Mouse (Mus musculus) limb, embryonic 11.5 days (tissue): ENCODE data around the gene Trove2. TPM values are rescaled to one million over a fixed set of nuclear protein-coding genes. Genes with fewer than 3 reads are reported as not detected.

ENCODE experiments used
- ATAC-seq: fragments of 200-750 bp; cut with Nextera tagmentation; 2 replicates; pipeline ENCODE4 v1.8.0; 2017; ENCODE audit warnings: low read depth; ENCODE audit not compliant: insufficient number of reproducible peaks, low FRiP score, low TSS enrichment
- DNase-seq: peaks from one replicate; pipeline ENCODE4 v3.0.0-alpha.2; 2015; ENCODE audit warnings: low spot score
- H3K27ac ChIP-seq: fragments of 300-500 bp; sonication (generic); replicated peaks from 2 replicates; pipeline ENCODE4 v1.5.1; 2014; ENCODE audit warnings: low read depth, mild to moderate bottlenecking, low read length
- H3K27me3 ChIP-seq: fragments of 300-500 bp; sonication (generic); 2 replicates; pipeline ENCODE4 v1.6.1; 2014; ENCODE audit warnings: mild to moderate bottlenecking, low read length, mixed read lengths; ENCODE audit not compliant: control insufficient read depth, insufficient read depth
- H3K36me3 ChIP-seq: fragments of 300-500 bp; sonication (generic); 2 replicates; pipeline ENCODE4 v1.6.1; 2014; ENCODE audit warnings: mild to moderate bottlenecking, low read length, moderate library complexity, mixed read lengths; ENCODE audit not compliant: control insufficient read depth, insufficient read depth
- H3K4me1 ChIP-seq: fragments of 300-500 bp; sonication (generic); 2 replicates; pipeline ENCODE4 v1.6.1; 2014; ENCODE audit warnings: low read length, mixed read lengths; ENCODE audit not compliant: control insufficient read depth, insufficient read depth
- H3K4me2 ChIP-seq: fragments of 300-500 bp; sonication (generic); 2 replicates; pipeline ENCODE4 v1.6.1; 2014; ENCODE audit warnings: low read depth, mild to moderate bottlenecking, moderate library complexity; ENCODE audit not compliant: severe bottlenecking
- H3K4me3 ChIP-seq: fragments of 300-500 bp; sonication (generic); 2 replicates; pipeline ENCODE4 v1.5.1; 2014; ENCODE audit warnings: low read depth, low read length
- H3K9ac ChIP-seq: fragments of 300-500 bp; sonication (generic); 2 replicates; pipeline ENCODE4 v1.6.1; 2014; ENCODE audit warnings: mild to moderate bottlenecking, low read length
- H3K9me3 ChIP-seq: fragments of 300-500 bp; sonication (generic); 2 replicates; pipeline ENCODE4 v1.6.1; 2016; ENCODE audit warnings: low read length; ENCODE audit not compliant: control insufficient read depth
- WGBS: fragments of 180-500 bp; shearing (Covaris S2); extraction: QIAGEN DNeasy Blood & Tissue Kit; methylation state at CpG from one replicate; pipeline ENCODE4 v1.1.7; 2014; 5-methylcytosine and 5-hydroxymethylcytosine counted together
- polyA plus RNA-seq: library from polyadenylated mRNA; unstranded; fragments of >200 nt; fragmentation: Nextera tagmentation; extraction: Ambion mirVana; gene quantifications from 2 replicates; pipeline ENCODE4 v1.2.1, GENCODE M21; 2014

The Trove2 gene
- polyA plus RNA-seq, 1 experiment from 2014 or later, result 22.3 TPM

DNA sequence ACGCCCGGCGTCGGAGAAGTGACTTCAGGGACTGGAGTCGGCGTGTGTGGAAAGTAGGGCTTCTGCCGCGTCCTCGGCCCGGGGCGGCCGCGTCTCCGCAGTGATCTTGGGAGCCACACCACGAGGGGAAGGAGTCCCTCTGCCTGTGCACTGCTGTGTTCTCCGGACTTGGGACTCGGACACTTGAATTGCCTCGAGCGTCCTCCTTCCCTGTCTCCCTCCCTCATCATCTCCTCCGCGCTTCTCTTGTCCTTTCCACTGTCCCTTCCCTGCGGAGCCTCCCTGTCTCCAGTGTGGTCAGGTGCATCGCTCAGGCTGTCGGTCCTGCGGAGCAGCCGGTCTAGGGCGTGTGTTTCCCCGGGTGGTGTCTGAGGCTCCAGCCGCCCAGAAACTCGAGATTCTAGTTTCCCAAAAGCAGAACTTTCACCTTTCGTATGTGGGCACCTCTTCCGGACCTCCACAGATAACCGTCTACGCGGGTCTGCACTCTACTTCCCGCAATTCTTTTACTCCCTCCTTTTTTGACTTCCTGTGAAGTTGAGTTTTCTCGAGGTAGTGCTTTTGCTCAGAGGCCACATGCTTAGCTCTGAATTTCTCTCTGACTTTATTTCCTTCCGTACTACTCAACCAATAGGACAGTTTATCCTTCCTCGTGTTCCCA is 820 bp upstream of the Trove2 start:
- DNase-seq, result peak; percentile 60
- ATAC-seq, result peak; percentile 55

DNA sequence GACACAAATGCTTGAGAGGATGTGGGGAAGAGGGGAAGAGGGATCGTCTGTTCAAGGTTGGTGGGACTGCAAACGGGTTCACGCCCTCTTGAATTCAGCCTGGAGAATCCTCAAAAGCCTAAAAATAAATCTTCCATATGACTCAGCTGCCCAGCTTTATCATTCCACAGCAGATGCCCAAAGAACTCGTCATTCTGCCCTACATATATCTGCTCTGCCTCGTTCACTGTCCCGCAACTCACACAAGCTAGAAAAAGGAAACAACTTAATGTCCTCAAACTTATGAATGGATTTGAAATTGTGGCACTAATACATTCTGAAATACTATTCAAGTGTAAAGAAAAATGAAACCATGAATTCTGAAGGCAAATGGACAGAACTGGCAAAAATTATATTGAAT is 3.0 kb downstream of the Trove2 start:
- no peaks in the 10 kb centered on the region; the same call in 1 of the 2 replicates for H3K4me1 ChIP-seq
- no peak for DNase-seq
- H3K27me3 ChIP-seq, result no peaks in the 10 kb centered on the region
- H3K4me2 ChIP-seq, result no peak overlapping the region
- H3K36me3 ChIP-seq, result no peaks in the 10 kb centered on the region
- 84% methylated on average over 6 of the region's 6 CpGs for WGBS
- H3K9ac ChIP-seq, result no peak overlapping the region
- no peaks in the 10 kb centered on the region for H3K9me3 ChIP-seq
- H3K27ac ChIP-seq, result no peak overlapping the region
- ATAC-seq, result no peak
- no peak overlapping the region for H3K4me3 ChIP-seq

More for the DNA sequence above, 820 bp upstream of the Trove2 start:
- Histone ChIP-seq H3K4me1 (no peaks in the 10 kb centered on the region; the same call in 1 of the 2 replicates), H3K4me2 (peak overlapping the region; percentile 88), H3K4me3 (peak overlapping the region; percentile 77), H3K9ac (peak overlapping the region; percentile 80), H3K9me3 (no peaks in the 10 kb centered on the region), H3K27me3 (no peaks in the 10 kb centered on the region), H3K36me3 (no peaks in the 10 kb centered on the region; the same call in 1 of the 2 replicates), H3K27ac (0 out of 2 replicates have a peak overlapping the region, but pooled peaks have one; percentile 10)
- WGBS, result under 1% methylated on average over 39 of the region's 39 CpGs

DNA sequence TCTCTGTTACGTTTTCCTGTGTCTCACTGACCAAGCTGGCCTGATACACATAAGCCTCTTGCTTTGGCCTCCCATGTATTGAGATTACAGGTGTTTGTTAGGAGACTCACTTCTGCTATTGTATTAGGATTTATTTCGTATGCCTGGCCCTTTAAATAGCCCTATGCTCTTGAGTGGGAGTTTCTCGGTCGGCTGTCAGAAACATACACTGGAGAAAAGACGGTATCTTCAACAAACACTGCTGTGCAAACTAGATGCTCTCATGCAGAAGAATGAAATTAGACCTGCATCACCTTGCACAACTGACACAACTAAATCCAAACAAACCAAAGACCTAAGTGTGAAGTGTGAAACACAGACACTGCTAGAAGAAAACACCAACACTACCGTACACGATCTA is 3.8 kb downstream of the Trove2 start:
- 85% methylated on average over 7 of the region's 7 CpGs for WGBS
- H3K36me3 ChIP-seq, result no peaks in the 10 kb centered on the region
- no peak overlapping the region for H3K9ac ChIP-seq
- no peak overlapping the region for H3K27ac ChIP-seq
- ATAC-seq, result no peak
- no peaks in the 10 kb centered on the region; the same call in 1 of the 2 replicates for H3K4me1 ChIP-seq
- H3K4me3 ChIP-seq, result no peak overlapping the region
- H3K4me2 ChIP-seq, result no peak overlapping the region
- H3K9me3 ChIP-seq, result no peaks in the 10 kb centered on the region
- no peaks in the 10 kb centered on the region for H3K27me3 ChIP-seq
- no peak for DNase-seq

DNA sequence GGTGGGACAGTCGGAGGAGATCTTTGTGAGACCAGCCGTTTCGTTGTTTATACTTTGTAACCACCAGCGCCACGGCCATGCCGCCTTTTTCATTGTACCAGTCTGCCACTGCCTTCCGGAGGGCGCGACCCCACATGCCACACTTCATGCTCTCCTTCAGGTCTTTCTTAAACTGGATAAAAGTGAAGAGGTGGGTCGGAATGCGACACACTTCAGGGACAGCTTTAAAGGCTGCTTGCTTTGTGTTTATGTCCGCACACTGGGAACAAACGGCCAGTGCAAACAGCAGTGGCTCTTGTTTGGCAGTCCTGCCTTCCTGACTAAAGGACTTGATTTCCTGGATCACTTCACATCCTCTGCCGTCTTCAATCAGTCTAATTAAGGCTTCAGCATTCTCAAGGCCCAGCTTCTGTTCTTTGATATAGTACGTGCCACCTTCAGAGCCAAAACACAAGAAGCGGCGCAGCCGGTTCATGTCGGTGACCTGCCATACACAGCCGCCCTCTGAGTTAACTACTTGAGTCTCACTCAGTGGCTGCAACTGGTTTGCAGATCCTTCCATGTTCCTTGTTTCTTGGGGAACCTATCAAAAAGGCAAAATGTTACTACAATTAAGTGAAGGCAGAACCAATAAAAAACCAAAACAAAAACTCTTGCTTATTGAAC is 6.3 kb downstream of the Trove2 start:
- no peak overlapping the region for H3K9ac ChIP-seq
- DNase-seq (no peak), ATAC-seq (no peak)
- no peak overlapping the region for H3K4me2 ChIP-seq
- H3K9me3 ChIP-seq, result no peaks in the 10 kb centered on the region
- H3K4me1 ChIP-seq, result no peaks in the 10 kb centered on the region
- WGBS, result 72% methylated on average over 20 of the region's 20 CpGs
- H3K27me3 ChIP-seq, result no peaks in the 10 kb centered on the region
- no peak overlapping the region for H3K27ac ChIP-seq
- no peaks in the 10 kb centered on the region for H3K36me3 ChIP-seq
- H3K4me3 ChIP-seq, result no peak overlapping the region

DNA sequence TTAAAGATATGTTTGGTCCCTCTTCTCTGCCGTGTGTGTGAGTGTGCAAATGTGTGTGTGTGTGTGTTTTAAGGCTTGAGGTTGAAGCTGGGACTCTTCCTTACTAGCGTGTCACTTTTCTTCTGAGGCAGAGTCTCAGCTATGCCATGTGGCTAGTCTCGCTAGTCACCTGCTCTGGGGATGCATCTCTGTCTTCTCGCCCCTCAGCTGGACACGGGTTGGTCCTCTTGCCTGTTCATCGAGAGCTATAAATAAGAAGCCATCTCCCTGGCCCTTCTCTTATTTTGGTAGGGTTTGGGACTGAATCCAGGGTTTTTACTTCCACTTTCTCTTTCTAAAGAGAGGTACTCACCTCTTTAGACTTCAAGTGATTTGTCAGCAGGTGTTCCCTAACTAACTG is 10.6 kb downstream of the Trove2 start:
- no peak overlapping the region for H3K4me3 ChIP-seq

DNA sequence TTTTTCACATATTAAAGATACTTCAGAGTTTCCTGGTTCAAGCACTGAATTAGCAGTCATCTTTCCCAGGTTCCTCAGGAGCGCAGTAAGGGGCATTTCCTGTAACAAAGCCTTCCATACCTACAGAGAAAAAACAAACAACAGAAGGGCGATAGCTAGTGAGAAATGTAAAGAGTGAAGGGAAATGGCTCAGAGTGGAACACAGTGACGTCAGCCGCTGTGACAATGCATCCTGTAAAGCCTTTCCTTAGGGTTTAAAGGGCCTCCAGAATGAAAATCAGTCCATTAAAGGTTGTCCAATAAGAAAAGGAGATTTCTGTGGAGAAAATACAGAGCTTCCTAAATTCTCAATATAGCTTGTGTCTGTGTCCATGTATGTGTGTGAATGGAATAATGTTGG is 11.1 kb downstream of the Trove2 start:
- no peaks in the 10 kb centered on the region for H3K4me1 ChIP-seq
- H3K9ac ChIP-seq, result no peak overlapping the region
- H3K36me3 ChIP-seq, result no peaks in the 10 kb centered on the region; the same call in 1 of the 2 replicates
- H3K4me2 ChIP-seq, result no peak overlapping the region
- H3K9me3 ChIP-seq, result no peaks in the 10 kb centered on the region
- DNase-seq, result no peak
- no peak overlapping the region for H3K4me3 ChIP-seq
- no peak overlapping the region for H3K27ac ChIP-seq
- no peak for ATAC-seq
- no peaks in the 10 kb centered on the region for H3K27me3 ChIP-seq
- WGBS, result 89% methylated on average over 4 of the region's 4 CpGs

More for the DNA sequence above, 10.6 kb downstream of the Trove2 start:
- Histone ChIP-seq H3K4me2 (no peak overlapping the region), H3K4me1 (no peaks in the 10 kb centered on the region), H3K27me3 (no peaks in the 10 kb centered on the region), H3K9ac (no peak overlapping the region), H3K36me3 (no peaks in the 10 kb centered on the region; the same call in 1 of the 2 replicates), H3K27ac (no peak overlapping the region), H3K9me3 (no peaks in the 10 kb centered on the region)
- no peak for DNase-seq
- no peak for ATAC-seq
- 92% methylated on average over 6 of the region's 6 CpGs for WGBS

DNA sequence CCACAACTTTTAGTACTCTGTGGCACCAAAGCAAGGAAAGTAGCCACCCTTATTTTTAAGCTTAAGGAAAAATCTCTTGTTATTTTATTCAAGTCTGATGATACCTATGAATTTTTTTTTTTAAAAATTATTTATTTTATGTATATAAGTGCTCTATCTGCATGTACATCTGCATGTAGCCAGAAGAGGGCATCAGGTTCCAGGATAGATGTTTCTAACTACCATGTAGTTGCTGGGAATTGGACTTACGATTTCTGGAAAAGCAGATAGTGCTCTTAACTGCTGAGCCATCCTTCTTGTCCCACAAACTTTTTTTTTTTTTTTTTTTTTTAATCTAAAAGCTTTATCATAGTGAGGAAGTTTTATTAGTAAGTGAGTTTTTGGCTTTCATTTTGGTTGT is 12.4 kb downstream of the Trove2 start:
- no peak overlapping the region for H3K9ac ChIP-seq
- 94% methylated on average over 1 of the region's 1 CpGs for WGBS
- no peaks in the 10 kb centered on the region for H3K27me3 ChIP-seq
- no peaks in the 10 kb centered on the region for H3K4me1 ChIP-seq
- H3K36me3 ChIP-seq, result no peaks in the 10 kb centered on the region; the same call in 1 of the 2 replicates
- ATAC-seq (no peak), DNase-seq (no peak)
- H3K4me2 ChIP-seq, result no peak overlapping the region
- H3K27ac ChIP-seq, result no peak overlapping the region
- no peak overlapping the region for H3K4me3 ChIP-seq
- H3K9me3 ChIP-seq, result no peaks in the 10 kb centered on the region

DNA sequence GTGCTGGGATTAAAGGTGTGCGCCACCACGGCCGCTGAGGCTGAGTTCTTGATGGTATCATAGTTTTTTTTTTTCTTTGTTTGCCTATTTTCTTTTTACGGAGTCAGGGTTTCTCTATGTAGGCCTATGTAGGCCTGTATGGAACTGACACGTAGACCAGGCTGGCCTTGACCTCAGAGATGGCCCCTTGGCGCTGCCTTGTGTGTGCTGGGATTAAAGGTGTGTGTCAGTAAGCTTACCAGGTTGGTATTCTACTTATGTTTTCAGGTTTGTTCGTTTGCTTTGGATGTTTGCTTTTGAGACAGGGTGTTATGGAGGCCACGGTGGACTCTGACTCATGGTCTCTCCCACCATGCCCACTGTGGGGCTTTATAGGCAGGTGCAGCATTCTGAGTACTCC is 14.7 kb downstream of the Trove2 start:
- no peak overlapping the region for H3K27ac ChIP-seq
- no peak overlapping the region for H3K9ac ChIP-seq
- no peak for ATAC-seq
- no peaks in the 10 kb centered on the region for H3K4me1 ChIP-seq
- H3K4me3 ChIP-seq, result no peak overlapping the region
- H3K4me2 ChIP-seq, result no peak overlapping the region
- 95% methylated on average over 8 of the region's 8 CpGs for WGBS
- H3K27me3 ChIP-seq, result no peaks in the 10 kb centered on the region
- no peaks in the 10 kb centered on the region; the same call in 1 of the 2 replicates for H3K36me3 ChIP-seq
- no peak for DNase-seq
- no peaks in the 10 kb centered on the region for H3K9me3 ChIP-seq
